Mouse (Mus musculus) liver, embryonic 14.5 days (tissue): Measurements from ENCODE around the gene Foxn1. TPM values are rescaled to one million over a fixed set of nuclear protein-coding genes. Genes with fewer than 3 reads are reported as not detected.

ENCODE experiments used
- ATAC-seq: fragments of 200-750 bp; cut with Nextera tagmentation; 2 replicates; pipeline ENCODE4 v1.8.0; 2017; ENCODE audit warnings: moderate number of reproducible peaks, mild to moderate bottlenecking, moderate library complexity; ENCODE audit not compliant: insufficient read depth
- DNase-seq, 3 experiments: peaks; one replicate each; pipeline ENCODE4 v3.0.0-alpha.2; 2012 to 2013; ENCODE audit warnings: low read depth in 3 of 3, low spot score in 3 of 3
- H3K27ac ChIP-seq: fragments of 300-500 bp; sonication (generic); 2 replicates; pipeline ENCODE4 v1.5.1; 2014; ENCODE audit warnings: moderate library complexity, mild to moderate bottlenecking, control low read depth, inconsistent platforms
- H3K27me3 ChIP-seq: fragments of 300-500 bp; sonication (generic); 2 replicates; pipeline ENCODE4 v1.6.1; 2014; ENCODE audit warnings: mild to moderate bottlenecking, low read length, moderate library complexity; ENCODE audit not compliant: control insufficient read depth, insufficient read depth
- H3K36me3 ChIP-seq: fragments of 300-500 bp; sonication (generic); replicated peaks from 2 replicates; pipeline ENCODE4 v1.6.1; 2014; ENCODE audit warnings: low read depth; ENCODE audit not compliant: control insufficient read depth, insufficient read depth
- H3K4me1 ChIP-seq, 2 experiments: fragments of 200-500 bp in 1 of 2; fragments of 300-500 bp in 1 of 2; sonication (generic) in 1 of 2; replicated peaks; 2 replicates each; pipeline ENCODE4 v1.6.1; 2012 to 2014; ENCODE audit warnings: antibody characterized with exemption in 1 of 2, inconsistent platforms in 1 of 2, low read length in 1 of 2; ENCODE audit not compliant: control insufficient read depth in 2 of 2, insufficient read depth in 2 of 2
- H3K4me2 ChIP-seq: fragments of 300-500 bp; sonication (generic); 2 replicates; pipeline ENCODE4 v1.6.1; 2014; ENCODE audit warnings: low read depth, mild to moderate bottlenecking, control low read depth, moderate library complexity
- H3K4me3 ChIP-seq, 2 experiments: fragments of 200-500 bp in 1 of 2; fragments of 300-500 bp in 1 of 2; sonication (generic) in 1 of 2; 2 replicates each; pipeline ENCODE4 v1.5.1; 2012 to 2014; ENCODE audit warnings: low read depth in 2 of 2, low read length in 2 of 2, mild to moderate bottlenecking in 2 of 2, control low read depth in 1 of 2, inconsistent platforms in 1 of 2, moderate library complexity in 1 of 2; ENCODE audit not compliant: insufficient read depth in 1 of 2
- H3K9ac ChIP-seq: fragments of 300-500 bp; sonication (generic); replicated peaks from 2 replicates; pipeline ENCODE4 v1.6.1; 2014; ENCODE audit warnings: mild to moderate bottlenecking, control low read depth, moderate library complexity
- H3K9me3 ChIP-seq: fragments of 300-500 bp; sonication (generic); 2 replicates; pipeline ENCODE4 v1.6.1; 2016; ENCODE audit warnings: low read length, mixed read lengths; ENCODE audit not compliant: control insufficient read depth
- CTCF ChIP-seq: IDR thresholded peaks from 2 replicates; pipeline ENCODE4 v1.5.1; 2016; ENCODE audit warnings: antibody characterized with exemption, low read depth, control low read depth
- EP300 ChIP-seq: IDR thresholded peaks from 2 replicates; pipeline ENCODE4 v1.6.1; 2016; ENCODE audit warnings: antibody characterized with exemption, low read depth
- WGBS: fragments of 180-500 bp; shearing (Covaris S2); extraction: QIAGEN DNeasy Blood & Tissue Kit; methylation state at CpG from one replicate; pipeline ENCODE4 v1.1.7; 2014; ENCODE audit not compliant: insufficient replicate concordance; 5-methylcytosine and 5-hydroxymethylcytosine counted together
- polyA plus RNA-seq, 2 experiments: library from polyadenylated mRNA; depleted of rRNA in 1 of 2; stranded (reverse) in 1 of 2; unstranded in 1 of 2; fragments of >200 nt; fragmentation: Nextera tagmentation in 1 of 2; extraction: Ambion mirVana in 1 of 2; gene quantifications; 2 replicates each; pipeline versions ENCODE4 v1.2.1 to v1.2.3; 2012 to 2014

Gene Foxn1
- not detected in 2 replicates for polyA plus RNA-seq (2012; rRNA removed)
- polyA plus RNA-seq (2014; fragmentation: Nextera tagmentation; extraction: Ambion mirVana): not detected in 2 replicates

DNA sequence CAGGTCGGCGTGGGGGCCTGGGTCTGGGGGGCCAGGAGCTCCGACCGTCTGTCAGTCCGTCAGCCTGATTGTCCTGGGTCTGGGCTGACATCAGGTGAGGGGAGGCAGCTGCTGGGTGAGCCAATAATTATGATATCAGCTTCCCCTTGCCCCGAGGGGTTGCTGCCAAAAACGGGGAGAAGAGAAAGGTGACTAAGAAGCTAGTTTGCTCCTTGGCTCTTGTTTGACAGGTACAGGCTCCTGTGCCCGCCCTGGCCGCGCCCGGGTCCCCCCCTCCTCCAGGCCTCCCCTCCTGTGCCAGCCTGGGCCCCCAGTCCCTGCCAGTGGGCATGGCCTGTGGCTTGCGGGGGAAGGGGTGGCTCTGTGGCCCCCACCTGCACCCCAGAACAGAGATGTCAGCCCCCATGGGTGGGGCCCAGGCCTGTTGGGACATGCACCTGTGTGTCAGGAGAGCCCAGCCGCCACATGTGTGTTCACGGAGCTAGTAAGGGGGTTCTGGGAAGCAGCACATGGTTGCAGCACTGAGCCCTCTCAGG lies at the start of gene Foxn1:
Gene Foxn1 (minus strand): TSS at position 51 of the 536 bp plus-strand sequence.
- H3K4me2 ChIP-seq: no peak within 1 kb of the TSS
- WGBS: 67% methylated on average over 14 of the region's 14 CpGs
- H3K36me3 ChIP-seq: no peaks in the 10 kb centered on the region
- DNase-seq (no peak), ATAC-seq (no peak)
- no peaks in the 10 kb centered on the region for H3K27me3 ChIP-seq
- no peak within 1 kb of the TSS for H3K9ac ChIP-seq
- no peak for TF ChIP-seq CTCF
- TF ChIP-seq EP300: no peak
- no peaks in the 10 kb centered on the region for H3K4me1 ChIP-seq
- no peak within 1 kb of the TSS for H3K27ac ChIP-seq
- H3K4me3 ChIP-seq: no peak within 1 kb of the TSS
- no peaks in the 10 kb centered on the region for H3K9me3 ChIP-seq

- peak; percentile 85 for TF ChIP-seq CTCF
- TF ChIP-seq EP300: no peak
- 6% methylated on average over 19 of the region's 19 CpGs for WGBS
- Histone ChIP-seq H3K27me3 (no peaks in the 10 kb centered on the region), H3K36me3 (no peaks in the 10 kb centered on the region), H3K4me1 (peaks cover 0 to 3% of the 10 kb centered on the region in 2 experiments; a peak in 1 of 4 replicates), H3K4me2 (no peak overlapping the region), H3K27ac (no peak overlapping the region), H3K9me3 (no peaks in the 10 kb centered on the region), H3K4me3 (no peak overlapping the region), H3K9ac (no peak overlapping the region)
- DNase-seq (no peak), ATAC-seq (no peak)
Measured at GRCm38 (mm10) chr11:78435776-78436349, 49.5 kb upstream of the Foxn1 start.

DNA sequence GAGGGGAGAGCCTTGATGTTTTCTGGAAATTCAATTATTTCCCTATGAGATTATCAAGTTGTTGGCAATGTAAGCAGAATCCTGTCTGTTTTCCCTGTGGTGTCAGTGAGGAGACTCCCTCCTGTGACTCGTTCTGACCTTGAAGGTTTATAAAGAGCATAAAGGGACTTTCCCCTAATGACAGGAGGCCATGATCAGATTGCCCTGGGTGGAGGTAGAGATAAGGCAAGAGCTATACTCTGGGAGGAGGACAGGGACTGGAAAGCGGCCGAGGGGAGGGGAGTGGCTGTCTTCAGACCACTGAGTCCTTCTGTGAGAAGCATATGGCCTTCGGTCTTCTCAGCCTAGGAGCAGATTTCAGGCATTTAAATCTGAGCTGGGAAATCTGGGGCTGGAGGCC lies 47.7 kb upstream of the Foxn1 start:
- no peaks in the 10 kb centered on the region for H3K27me3 ChIP-seq
- TF ChIP-seq CTCF (no peak), EP300 (no peak)
- no peak overlapping the region for H3K27ac ChIP-seq
- ATAC-seq (no peak), DNase-seq (no peak)
- no peaks in the 10 kb centered on the region for H3K36me3 ChIP-seq
- H3K4me2 ChIP-seq: no peak overlapping the region
- peaks cover 0 to 3% of the 10 kb centered on the region in 2 experiments; a peak in 1 of 4 replicates for H3K4me1 ChIP-seq
- H3K4me3 ChIP-seq: no peak overlapping the region
- no peaks in the 10 kb centered on the region for H3K9me3 ChIP-seq
- no peak overlapping the region for H3K9ac ChIP-seq
- WGBS: 23% methylated on average over 4 of the region's 4 CpGs

DNA sequence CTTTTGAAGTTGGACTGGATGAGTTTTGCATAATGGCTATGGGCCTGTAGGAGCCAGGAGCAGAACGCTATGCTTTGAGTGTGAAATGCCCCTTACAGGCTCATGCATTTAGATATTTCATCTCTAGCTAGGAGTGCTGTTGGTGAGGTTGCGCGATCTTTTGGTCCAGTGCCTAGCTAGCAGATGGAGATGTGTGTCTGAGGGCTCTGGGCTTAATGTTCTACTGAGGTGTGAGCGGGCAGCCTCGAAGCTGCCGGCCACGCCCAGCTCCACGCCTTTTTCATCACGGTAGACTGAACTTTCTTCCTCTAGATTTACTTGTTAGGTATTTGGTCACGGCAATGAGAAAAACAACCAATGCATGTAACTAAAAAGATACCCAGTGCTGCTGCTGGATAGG lies 44.8 kb upstream of the Foxn1 start:
- no peak for TF ChIP-seq EP300
- TF ChIP-seq CTCF: no peak
- Histone ChIP-seq H3K27ac (no peak overlapping the region), H3K4me1 (peaks cover 0 to 3% of the 10 kb centered on the region in 2 experiments; a peak in 1 of 4 replicates), H3K36me3 (no peaks in the 10 kb centered on the region), H3K4me2 (no peak overlapping the region), H3K9ac (no peak overlapping the region), H3K4me3 (no peak overlapping the region), H3K9me3 (no peaks in the 10 kb centered on the region), H3K27me3 (no peaks in the 10 kb centered on the region)
- DNase-seq (no peak), ATAC-seq (no peak)
- 68% methylated on average over 10 of the region's 10 CpGs for WGBS

DNA sequence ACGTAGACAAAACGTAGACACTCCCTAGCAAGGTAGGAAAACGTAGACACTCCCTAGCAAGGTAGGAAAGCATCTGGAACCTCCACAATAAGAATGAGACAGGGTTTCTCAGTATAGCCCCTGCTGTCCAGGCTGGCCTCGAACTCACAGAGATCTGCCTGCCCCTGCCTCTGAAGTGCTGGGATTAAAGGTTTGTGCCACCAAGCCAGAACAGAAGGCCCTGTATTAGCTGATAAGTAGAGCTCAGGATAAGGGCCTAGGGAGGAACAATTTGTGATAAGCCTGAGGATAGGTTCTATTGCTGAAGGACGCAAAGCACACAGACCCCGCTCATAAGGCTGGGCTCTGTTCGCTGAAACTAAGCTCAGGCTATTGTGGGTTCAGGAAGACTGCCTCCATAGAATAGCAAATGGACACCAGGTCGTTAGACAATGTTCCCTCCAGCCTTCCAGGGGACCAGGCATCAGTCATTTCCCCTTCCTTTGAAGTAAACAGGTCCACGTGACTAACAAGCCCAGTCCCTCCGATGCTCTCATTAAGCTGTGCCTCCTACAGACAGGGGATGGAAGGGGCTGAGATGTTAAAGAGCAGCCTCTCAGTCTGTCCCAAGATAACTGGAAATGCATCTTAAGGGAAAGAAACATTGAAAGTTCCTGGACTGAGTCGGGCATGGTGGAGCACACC lies 44.0 kb upstream of the Foxn1 start:
- ATAC-seq (no peak), DNase-seq (no peak)
- Histone ChIP-seq H3K27ac (no peak overlapping the region), H3K36me3 (no peaks in the 10 kb centered on the region), H3K9ac (no peak overlapping the region), H3K4me3 (no peak overlapping the region), H3K9me3 (no peaks in the 10 kb centered on the region), H3K4me1 (no peaks in the 10 kb centered on the region), H3K27me3 (no peaks in the 10 kb centered on the region), H3K4me2 (no peak overlapping the region)
- TF ChIP-seq EP300: no peak
- no peak for TF ChIP-seq CTCF
- 40% methylated on average over 11 of the region's 11 CpGs for WGBS
